Mouse (Mus musculus): ENCODE data around the gene 1700024P04Rik. TPM values are rescaled to one million over a fixed set of nuclear protein-coding genes. Genes with fewer than 3 reads are reported as not detected.

1700024P04Rik gene
- polyA plus RNA-seq (2017; shearing (Covaris generic)): not detected

GRCm38 (mm10) chr13:98984465-98984864 is at the start of gene 1700024P04Rik:
1700024P04Rik (minus strand) TSS chr13:98984565.

Other genes with a start within 250 kb of the 1700024P04Rik start
- gene Fcho2, start 169.1 kb downstream of the 1700024P04Rik start, polyA plus RNA-seq (2017; shearing (Covaris generic)): 56.5 TPM
- gene Tnpo1, start 58.2 kb downstream of the 1700024P04Rik start, polyA plus RNA-seq (2017; shearing (Covaris generic)): 60.4 TPM
- gene Zfp366, start 200.3 kb upstream of the 1700024P04Rik start, polyA plus RNA-seq (2017; shearing (Covaris generic)): 0.21 TPM